Mouse (Mus musculus): ENCODE measurements around the gene Hoxa1. TPM values are rescaled to one million over a fixed set of nuclear protein-coding genes. Genes with fewer than 3 reads are reported as not detected.

Gene Hoxa1
- polyA plus RNA-seq (2012; rRNA removed), result 0.39 and 1.2 TPM in 2 replicates

- TF ChIP-seq POLR2A (IDR thresholded peaks at IDR 0.05; ENCODE audit: borderline replicate concordance, extremely low read depth, insufficient read depth, insufficient read length, poor library complexity, severe bottlenecking) (no peak), CTCF (IDR thresholded peaks at IDR 0.05; ENCODE audit: borderline replicate concordance, extremely low read depth, insufficient read depth, insufficient read length) (no peak)
- peak; percentile 77 for DNase-seq (ENCODE audit: low read depth)
Observed at GRCm38 (mm10) chr6:52158276-52159051, at the start of gene Hoxa1. Gene Hoxa1 (minus strand): TSS chr6:52158317.

GRCm38 (mm10) chr6:52207684-52207976 lies 49.5 kb upstream of the Hoxa1 start:
- no peak for DNase-seq (ENCODE audit: low read depth)
- TF ChIP-seq CTCF (IDR thresholded peaks at IDR 0.05; ENCODE audit: borderline replicate concordance, extremely low read depth, insufficient read depth, insufficient read length), result no peak
- no peak for TF ChIP-seq POLR2A (IDR thresholded peaks at IDR 0.05; ENCODE audit: borderline replicate concordance, extremely low read depth, insufficient read depth, insufficient read length, poor library complexity, severe bottlenecking)

- TF ChIP-seq POLR2A (IDR thresholded peaks at IDR 0.05; ENCODE audit: borderline replicate concordance, extremely low read depth, insufficient read depth, insufficient read length, poor library complexity, severe bottlenecking), result no peak
- no peak for TF ChIP-seq CTCF (IDR thresholded peaks at IDR 0.05; ENCODE audit: borderline replicate concordance, extremely low read depth, insufficient read depth, insufficient read length)
- no peak for DNase-seq (ENCODE audit: low read depth)
Observed at GRCm38 (mm10) chr6:52206882-52207683, 49.0 kb upstream of the Hoxa1 start.

- no peak for DNase-seq (ENCODE audit: low read depth)
- no peak for TF ChIP-seq CTCF (IDR thresholded peaks at IDR 0.05; ENCODE audit: borderline replicate concordance, extremely low read depth, insufficient read depth, insufficient read length)
- no peak for TF ChIP-seq POLR2A (IDR thresholded peaks at IDR 0.05; ENCODE audit: borderline replicate concordance, extremely low read depth, insufficient read depth, insufficient read length, poor library complexity, severe bottlenecking)
Observed at GRCm38 (mm10) chr6:52205638-52206621, 47.8 kb upstream of the Hoxa1 start.

GRCm38 (mm10) chr6:52205221-52205620 lies 47.1 kb upstream of the Hoxa1 start:
- DNase-seq (ENCODE audit: low read depth), result no peak
- TF ChIP-seq POLR2A (IDR thresholded peaks at IDR 0.05; ENCODE audit: borderline replicate concordance, extremely low read depth, insufficient read depth, insufficient read length, poor library complexity, severe bottlenecking) (no peak), CTCF (IDR thresholded peaks at IDR 0.05; ENCODE audit: borderline replicate concordance, extremely low read depth, insufficient read depth, insufficient read length) (no peak)

- TF ChIP-seq POLR2A (IDR thresholded peaks at IDR 0.05; ENCODE audit: borderline replicate concordance, extremely low read depth, insufficient read depth, insufficient read length, poor library complexity, severe bottlenecking), result no peak
- TF ChIP-seq CTCF (IDR thresholded peaks at IDR 0.05; ENCODE audit: borderline replicate concordance, extremely low read depth, insufficient read depth, insufficient read length), result peak; percentile 71
- no peak for DNase-seq (ENCODE audit: low read depth)
Observed at GRCm38 (mm10) chr6:52204050-52204752, 46.1 kb upstream of the Hoxa1 start, which contains the start of gene Hoxa5. Gene Hoxa5 (minus strand): TSS chr6:52204587.

GRCm38 (mm10) chr6:52203371-52204049 lies 45.4 kb upstream of the Hoxa1 start:
- TF ChIP-seq CTCF (IDR thresholded peaks at IDR 0.05; ENCODE audit: borderline replicate concordance, extremely low read depth, insufficient read depth, insufficient read length), result no peak
- TF ChIP-seq POLR2A (IDR thresholded peaks at IDR 0.05; ENCODE audit: borderline replicate concordance, extremely low read depth, insufficient read depth, insufficient read length, poor library complexity, severe bottlenecking), result no peak
- DNase-seq (ENCODE audit: low read depth), result no peak

GRCm38 (mm10) chr6:52203121-52203370 lies 44.9 kb upstream of the Hoxa1 start:
- no peak for TF ChIP-seq CTCF (IDR thresholded peaks at IDR 0.05; ENCODE audit: borderline replicate concordance, extremely low read depth, insufficient read depth, insufficient read length)
- no peak for TF ChIP-seq POLR2A (IDR thresholded peaks at IDR 0.05; ENCODE audit: borderline replicate concordance, extremely low read depth, insufficient read depth, insufficient read length, poor library complexity, severe bottlenecking)
- DNase-seq (ENCODE audit: low read depth), result no peak

- DNase-seq (ENCODE audit: low read depth), result no peak
- TF ChIP-seq POLR2A (IDR thresholded peaks at IDR 0.05; ENCODE audit: borderline replicate concordance, extremely low read depth, insufficient read depth, insufficient read length, poor library complexity, severe bottlenecking) (no peak), CTCF (IDR thresholded peaks at IDR 0.05; ENCODE audit: borderline replicate concordance, extremely low read depth, insufficient read depth, insufficient read length) (no peak)
Observed at GRCm38 (mm10) chr6:52202362-52203120, 44.4 kb upstream of the Hoxa1 start.

Measured in brain, embryonic 14.5 days (tissue).